Mouse (Mus musculus) bone marrow, adult 2 months (tissue): ENCODE results near the gene Arf1. TPM values are rescaled to one million over a fixed set of nuclear protein-coding genes. Genes with fewer than 3 reads are reported as not detected.

Experiments
- H3K27ac ChIP-seq: fragments of 200-500 bp; 2 replicates; pipeline ENCODE4 v1.5.1; 2012; ENCODE audit warnings: low read depth, mild to moderate bottlenecking, control low read depth, inconsistent platforms, low read length; ENCODE audit not compliant: control insufficient read depth, poor library complexity, insufficient read depth
- H3K4me1 ChIP-seq: fragments of 200-500 bp; 2 replicates; pipeline ENCODE4 v1.6.1; 2011; ENCODE audit warnings: low read length; ENCODE audit not compliant: control insufficient read depth, insufficient read depth
- H3K4me3 ChIP-seq: fragments of 200-500 bp; replicated peaks from 2 replicates; pipeline ENCODE3; 2011; ENCODE audit warnings: mild to moderate bottlenecking, low read depth, low read length, control low read depth; ENCODE audit not compliant: control insufficient read depth
- CTCF ChIP-seq: fragments of 200-500 bp; IDR thresholded peaks from 2 replicates; pipeline ENCODE4 v1.5.1; 2011; ENCODE audit warnings: low read length, control low read depth; ENCODE audit not compliant: control insufficient read depth, insufficient read depth
- POLR2A ChIP-seq: fragments of 200-500 bp; IDR thresholded peaks from 2 replicates; pipeline ENCODE4 v1.6.1; 2011; ENCODE audit warnings: low read depth, mild to moderate bottlenecking, control low read depth, low read length, borderline replicate concordance; ENCODE audit not compliant: control insufficient read depth
- WGBS: fragments of 180-500 bp; shearing (Covaris S2); methylation state at CpG from one replicate; pipeline ENCODE4 v1.1.7; 2018; 5-methylcytosine and 5-hydroxymethylcytosine counted together
- polyA plus RNA-seq: library from polyadenylated mRNA; stranded (reverse); fragments of >200 nt; gene quantifications from 2 replicates; pipeline ENCODE4 v1.2.4, GENCODE M21; 2011; ENCODE audit warnings: low replicate concordance; ENCODE audit not compliant: missing spikeins, insufficient read depth, insufficient read length

Arf1 gene
- polyA plus RNA-seq, 1 experiment = 90.6 TPM

GRCm38 (mm10) chr11:59232797-59233196 is 4.7 kb upstream of the Arf1 start:
- no peak for TF ChIP-seq POLR2A
- no peak for TF ChIP-seq CTCF
- H3K4me1 ChIP-seq = peaks cover 3% of the 10 kb centered on the region; the same call in 1 of the 2 replicates
- 86% methylated on average over 2 of the region's 2 CpGs for WGBS
- H3K27ac ChIP-seq = no peak overlapping the region
- H3K4me3 ChIP-seq = no peak overlapping the region

GRCm38 (mm10) chr11:59230144-59230760 is 2.2 kb upstream of the Arf1 start:
- 11% methylated on average over 7 of the region's 7 CpGs for WGBS
- Histone ChIP-seq H3K27ac (0 out of 2 replicates have a peak overlapping the region, but pooled peaks have one; percentile 43), H3K4me3 (no peak overlapping the region), H3K4me1 (peaks cover 5% of the 10 kb centered on the region; the same call in 1 of the 2 replicates)
- no peak for TF ChIP-seq POLR2A
- TF ChIP-seq CTCF = peak; percentile 80

GRCm38 (mm10) chr11:59227604-59228121 is 407 bp downstream of the Arf1 start:
- 0% methylated on average over 51 of the region's 51 CpGs for WGBS
- Histone ChIP-seq H3K4me3 (peak overlapping the region; percentile 85), H3K27ac (peak overlapping the region; percentile 99), H3K4me1 (peaks cover 8% of the 10 kb centered on the region; the same call in 1 of the 2 replicates)
- TF ChIP-seq POLR2A = no peak
- TF ChIP-seq CTCF = no peak

GRCm38 (mm10) chr11:59226787-59227603 is 1.1 kb downstream of the Arf1 start:
- TF ChIP-seq POLR2A (no peak), CTCF (no peak)
- 1% methylated on average over 21 of the region's 21 CpGs for WGBS
- Histone ChIP-seq H3K4me3 (peak overlapping the region; percentile 85), H3K4me1 (peaks cover 10% of the 10 kb centered on the region; the same call in 1 of the 2 replicates), H3K27ac (peak overlapping the region; percentile 99)

GRCm38 (mm10) chr11:59226251-59226650 is 1.8 kb downstream of the Arf1 start:
- 22% methylated on average over 3 of the region's 3 CpGs for WGBS
- TF ChIP-seq CTCF (no peak), POLR2A (no peak)
- H3K4me3 ChIP-seq = peak overlapping the region; percentile 49

GRCm38 (mm10) chr11:59225167-59225566 is 2.9 kb downstream of the Arf1 start:
- Histone ChIP-seq H3K4me1 (peaks cover 13% of the 10 kb centered on the region), H3K4me3 (no peak overlapping the region), H3K27ac (no peak overlapping the region)
- TF ChIP-seq POLR2A (no peak), CTCF (no peak)
- whole genome bisulfite sequencing = 36% methylated on average over 2 of the region's 2 CpGs

More at GRCm38 (mm10) chr11:59226251-59226650, 1.8 kb downstream of the Arf1 start:
- no peak overlapping the region for H3K27ac ChIP-seq
- peaks cover 11% of the 10 kb centered on the region for H3K4me1 ChIP-seq

GRCm38 (mm10) chr11:59224470-59224869 is 3.6 kb downstream of the Arf1 start:
- no peak for TF ChIP-seq POLR2A
- no peak for TF ChIP-seq CTCF
- WGBS = 5% methylated on average over 2 of the region's 2 CpGs
- no peak overlapping the region for H3K27ac ChIP-seq
- H3K4me3 ChIP-seq = no peak overlapping the region
- peaks cover 13% of the 10 kb centered on the region for H3K4me1 ChIP-seq

- Histone ChIP-seq H3K27ac (no peak overlapping the region), H3K4me3 (no peak overlapping the region), H3K4me1 (peaks cover 12% of the 10 kb centered on the region)
- no peak for TF ChIP-seq CTCF
- no peak for TF ChIP-seq POLR2A
- 62% methylated on average over 3 of the region's 3 CpGs for WGBS
Observed at GRCm38 (mm10) chr11:59224025-59224424, 4.0 kb downstream of the Arf1 start.
